Mouse (Mus musculus): ENCODE data around the gene Tubgcp5.

Gene Tubgcp5

GRCm38 (mm10) chr7:55874703-55875102 is 80.7 kb downstream of the Tubgcp5 start:
- POLR2A ChIA-PET = interaction anchor here in 2 of 4 experiments (1.2 to 2.1 kb wide), 5 partner anchors 12 to 81 kb away, joined by 3 to 7 read pairs (median 3); partner anchors contain the start of gene Tubgcp5 (in 1 of the 2)
- CTCF ChIA-PET = no interaction called here

DNA sequence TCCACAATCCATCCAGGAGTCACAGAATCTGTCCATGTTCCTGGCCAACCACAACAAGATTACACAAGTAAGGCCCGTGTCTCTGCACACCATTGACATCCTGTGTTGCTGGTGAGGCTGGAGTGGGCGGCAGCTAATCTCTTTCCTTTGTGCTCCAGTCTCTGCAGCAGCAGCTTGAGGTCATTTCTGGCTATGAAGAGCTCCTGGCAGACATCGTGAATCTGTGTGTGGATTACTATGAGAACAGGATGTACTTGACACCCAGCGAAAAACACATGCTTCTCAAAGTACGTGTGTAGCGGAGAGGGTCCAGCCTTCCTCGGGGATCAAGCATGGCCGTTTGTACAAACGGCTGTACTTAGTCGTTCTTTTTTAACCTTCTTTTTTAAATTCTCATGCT is 83.8 kb downstream of the Tubgcp5 start:
- ChIA-PET CTCF (no interaction called here), POLR2A (interaction anchor here in 1 of 4 experiments (0.6 to 1.4 kb wide), 2 partner anchors 28 to 170 kb away, joined by 3 read pairs; no protein-coding TSS in a partner anchor)

DNA sequence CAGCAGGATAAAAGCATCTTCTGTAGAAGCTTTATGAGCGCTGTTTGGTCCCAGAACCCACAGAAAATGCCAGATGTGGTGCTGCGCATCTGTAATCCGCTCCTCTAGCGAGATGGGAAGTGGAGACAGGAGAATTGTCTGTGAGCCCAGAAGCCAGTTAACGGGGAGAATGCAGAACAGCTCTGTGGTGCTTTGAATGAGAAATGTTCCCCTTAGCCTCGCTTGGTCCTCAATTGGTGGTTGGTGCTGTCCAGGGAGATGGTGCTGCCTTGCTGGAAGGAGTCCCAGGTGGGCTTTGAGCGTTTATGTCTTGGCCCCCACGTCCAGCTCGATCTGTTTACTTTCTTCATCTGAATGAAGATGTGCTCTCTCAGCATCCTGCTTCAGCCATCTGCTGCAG is 86.9 kb downstream of the Tubgcp5 start:
- ChIA-PET CTCF (interaction anchor here in 1 of 4 experiments (0.7 kb wide), 1 partner anchor 11 kb away, joined by 3 read pairs; no protein-coding TSS in a partner anchor), POLR2A (interaction anchor here in 3 of 4 experiments (0.6 to 3.9 kb wide), 8 partner anchors 9 to 102 kb away, joined by 3 to 16 read pairs (median 4); partner anchors contain the start of gene Tubgcp5 (in 1 of the 3))

Measured in embryonic stem cell, embryonic (primary cell).